Mouse (Mus musculus): ENCODE results near the gene Sema4a. TPM values are rescaled to one million over a fixed set of nuclear protein-coding genes. Genes with fewer than 3 reads are reported as not detected.

Gene Sema4a
- polyA plus RNA-seq, 1 experiment from 2014 or later: 27.9 TPM

DNA sequence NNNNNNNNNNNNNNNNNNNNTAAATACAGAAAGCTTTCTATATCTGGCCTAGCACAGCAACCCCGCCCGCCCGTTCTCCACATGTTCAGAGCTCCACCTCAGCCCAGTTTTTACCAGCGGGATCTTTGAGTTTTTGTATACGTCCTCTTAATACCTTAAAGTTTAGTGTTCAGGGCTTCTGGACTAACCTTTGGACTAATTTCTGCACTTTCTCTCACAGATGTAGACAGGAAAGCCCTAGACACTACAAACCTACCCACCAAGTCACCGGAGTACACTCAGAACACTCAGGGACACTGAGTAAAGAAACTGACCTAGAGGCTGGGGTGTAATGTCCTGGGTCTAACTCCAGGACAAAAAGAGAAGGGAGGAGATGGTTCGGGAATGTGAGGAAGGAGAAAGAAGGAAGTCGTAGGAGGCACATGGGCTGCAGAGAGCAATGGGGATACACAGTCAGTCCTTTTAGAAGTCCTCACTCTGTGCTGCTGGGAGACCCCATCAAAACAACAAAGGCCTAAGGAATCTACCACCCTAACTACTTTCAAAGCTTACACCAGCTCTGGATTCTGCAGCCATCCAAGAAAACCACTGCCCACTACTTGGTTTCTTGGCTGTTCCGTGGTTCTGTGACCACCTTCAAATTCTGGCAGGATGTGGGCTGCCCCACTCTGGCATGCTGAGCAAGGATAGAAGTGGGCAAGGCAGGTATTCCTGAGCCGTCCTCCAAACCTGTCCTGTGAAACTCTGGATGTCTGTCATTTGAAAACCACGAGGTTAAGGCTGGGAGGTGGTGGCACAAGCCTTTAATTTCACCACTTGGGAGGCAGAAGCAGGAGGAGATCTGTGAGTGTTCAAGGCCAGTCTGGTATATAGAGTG is 33.0 kb upstream of the Sema4a start:
- 36% methylated on average over 11 of the region's 11 CpGs for WGBS
- DNase-seq (ENCODE audit: low spot score): no peak
- Histone ChIP-seq H3K27me3 (ENCODE audit: control insufficient read depth, insufficient read depth, low read length) (no peaks in the 10 kb centered on the region), H3K9ac (ENCODE audit: low read length) (peak overlapping the region; percentile 63), H3K4me1 (replicated peaks; ENCODE audit: control insufficient read depth, insufficient read depth) (peaks cover 35% of the 10 kb centered on the region), H3K27ac (replicated peaks) (peak overlapping the region; percentile 99), H3K4me3 (ENCODE audit: low read depth, low read length) (no peak overlapping the region), H3K36me3 (ENCODE audit: control insufficient read depth, insufficient read depth, low read length) (peaks cover 3% of the 10 kb centered on the region; the same call in 1 of the 2 replicates), H3K9me3 (ENCODE audit: control insufficient read depth, low read length) (no peaks in the 10 kb centered on the region), H3K4me2 (replicated peaks; ENCODE audit: low read depth) (peak overlapping the region; percentile 86)
- TF ChIP-seq CTCF (IDR thresholded peaks at IDR 0.05; ENCODE audit: low read depth): no peak
- TF ChIP-seq EP300 (optimal IDR thresholded peaks at IDR 0.05): no peak
- no peak for ATAC-seq (ENCODE audit: low FRiP score, low TSS enrichment)

DNA sequence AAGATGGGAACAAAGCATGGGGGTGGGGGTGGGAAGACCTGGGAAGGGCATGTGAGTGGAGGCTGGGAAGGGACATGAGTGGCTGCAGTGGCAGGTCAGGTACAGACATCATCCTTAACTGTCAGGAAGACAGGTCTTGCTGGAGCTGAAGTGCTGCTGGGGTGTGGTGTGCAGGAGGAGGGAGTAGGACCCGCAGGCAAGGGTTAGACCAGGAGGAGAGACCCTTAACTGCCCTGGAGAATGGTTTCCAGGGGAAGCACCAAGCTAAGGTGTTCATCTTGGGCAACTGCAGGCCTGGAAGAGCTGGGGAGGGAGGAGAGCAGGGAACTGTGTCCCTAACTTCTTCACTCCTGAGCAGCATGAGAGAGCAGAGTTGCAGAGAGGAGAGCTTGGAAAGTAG is 26.4 kb upstream of the Sema4a start:
- TF ChIP-seq EP300 (optimal IDR thresholded peaks at IDR 0.05): no peak
- Histone ChIP-seq H3K36me3 (ENCODE audit: control insufficient read depth, insufficient read depth, low read length) (peaks cover 40% of the 10 kb centered on the region), H3K27me3 (ENCODE audit: control insufficient read depth, insufficient read depth, low read length) (no peaks in the 10 kb centered on the region), H3K4me3 (ENCODE audit: low read depth, low read length) (no peak overlapping the region), H3K9ac (ENCODE audit: low read length) (no peak overlapping the region), H3K27ac (replicated peaks) (no peak overlapping the region), H3K4me2 (replicated peaks; ENCODE audit: low read depth) (no peak overlapping the region), H3K4me1 (replicated peaks; ENCODE audit: control insufficient read depth, insufficient read depth) (peaks cover 19% of the 10 kb centered on the region), H3K9me3 (ENCODE audit: control insufficient read depth, low read length) (no peaks in the 10 kb centered on the region)
- DNase-seq (ENCODE audit: low spot score): no peak
- no peak for ATAC-seq (ENCODE audit: low FRiP score, low TSS enrichment)
- WGBS: 50% methylated on average over 1 of the region's 1 CpGs

DNA sequence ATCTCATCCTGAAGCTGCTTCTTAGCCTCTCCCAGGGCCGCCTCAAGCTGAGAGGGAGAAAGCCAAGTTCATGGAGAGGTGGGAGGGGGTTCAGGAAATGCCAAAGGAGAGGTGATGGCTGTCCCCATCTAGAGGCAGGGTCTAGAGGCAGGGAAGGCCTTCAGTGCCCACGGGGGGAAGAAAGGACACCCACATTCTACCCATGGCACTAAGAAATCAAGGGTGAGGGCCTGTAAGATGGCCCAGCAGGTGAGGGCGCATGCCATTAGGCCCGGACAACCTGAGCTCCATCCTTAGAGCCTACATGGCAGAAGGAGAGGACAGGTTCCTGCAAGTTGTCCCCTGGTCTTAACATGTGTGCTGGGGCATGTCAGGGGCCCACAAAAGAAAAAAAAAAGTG is 25.9 kb upstream of the Sema4a start:
- Histone ChIP-seq H3K9ac (ENCODE audit: low read length) (no peak overlapping the region), H3K27me3 (ENCODE audit: control insufficient read depth, insufficient read depth, low read length) (no peaks in the 10 kb centered on the region), H3K4me2 (replicated peaks; ENCODE audit: low read depth) (no peak overlapping the region), H3K4me1 (replicated peaks; ENCODE audit: control insufficient read depth, insufficient read depth) (peaks cover 19% of the 10 kb centered on the region), H3K27ac (replicated peaks) (no peak overlapping the region), H3K4me3 (ENCODE audit: low read depth, low read length) (no peak overlapping the region), H3K36me3 (ENCODE audit: control insufficient read depth, insufficient read depth, low read length) (peaks cover 45% of the 10 kb centered on the region), H3K9me3 (ENCODE audit: control insufficient read depth, low read length) (no peaks in the 10 kb centered on the region)
- ATAC-seq (ENCODE audit: low FRiP score, low TSS enrichment) (no peak), DNase-seq (ENCODE audit: low spot score) (no peak)
- TF ChIP-seq EP300 (optimal IDR thresholded peaks at IDR 0.05) (no peak), CTCF (IDR thresholded peaks at IDR 0.05; ENCODE audit: low read depth) (no peak)
- WGBS: 81% methylated on average over 4 of the region's 4 CpGs

DNA sequence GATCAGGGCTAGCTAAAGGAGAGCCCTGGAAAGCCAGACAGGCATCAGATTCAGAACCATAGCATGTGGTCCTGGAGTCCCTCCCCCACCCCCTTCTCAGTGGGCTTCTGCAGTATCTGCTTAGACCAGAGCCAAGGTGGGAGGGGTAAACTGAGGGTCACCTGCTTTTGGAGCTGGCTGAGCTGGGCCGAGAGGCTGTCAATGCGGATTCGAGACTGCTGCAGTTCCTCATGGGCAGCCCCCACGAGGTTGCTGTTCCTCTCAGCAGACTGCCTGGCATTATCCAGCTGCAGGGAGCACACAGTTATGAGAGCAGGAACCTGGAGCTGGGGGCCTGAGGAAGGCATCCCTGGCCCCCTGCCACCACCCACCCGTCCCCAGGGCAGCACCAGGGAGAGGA is 25.1 kb upstream of the Sema4a start:
- TF ChIP-seq CTCF (IDR thresholded peaks at IDR 0.05; ENCODE audit: low read depth) (no peak), EP300 (optimal IDR thresholded peaks at IDR 0.05) (no peak)
- ATAC-seq (ENCODE audit: low FRiP score, low TSS enrichment): no peak
- DNase-seq (ENCODE audit: low spot score): no peak
- Histone ChIP-seq H3K4me2 (replicated peaks; ENCODE audit: low read depth) (no peak overlapping the region), H3K9me3 (ENCODE audit: control insufficient read depth, low read length) (no peaks in the 10 kb centered on the region), H3K4me3 (ENCODE audit: low read depth, low read length) (no peak overlapping the region), H3K9ac (ENCODE audit: low read length) (no peak overlapping the region), H3K27me3 (ENCODE audit: control insufficient read depth, insufficient read depth, low read length) (no peaks in the 10 kb centered on the region), H3K36me3 (ENCODE audit: control insufficient read depth, insufficient read depth, low read length) (peaks cover 51% of the 10 kb centered on the region), H3K27ac (replicated peaks) (no peak overlapping the region), H3K4me1 (replicated peaks; ENCODE audit: control insufficient read depth, insufficient read depth) (peaks cover 16% of the 10 kb centered on the region)
- WGBS: 76% methylated on average over 5 of the region's 5 CpGs

DNA sequence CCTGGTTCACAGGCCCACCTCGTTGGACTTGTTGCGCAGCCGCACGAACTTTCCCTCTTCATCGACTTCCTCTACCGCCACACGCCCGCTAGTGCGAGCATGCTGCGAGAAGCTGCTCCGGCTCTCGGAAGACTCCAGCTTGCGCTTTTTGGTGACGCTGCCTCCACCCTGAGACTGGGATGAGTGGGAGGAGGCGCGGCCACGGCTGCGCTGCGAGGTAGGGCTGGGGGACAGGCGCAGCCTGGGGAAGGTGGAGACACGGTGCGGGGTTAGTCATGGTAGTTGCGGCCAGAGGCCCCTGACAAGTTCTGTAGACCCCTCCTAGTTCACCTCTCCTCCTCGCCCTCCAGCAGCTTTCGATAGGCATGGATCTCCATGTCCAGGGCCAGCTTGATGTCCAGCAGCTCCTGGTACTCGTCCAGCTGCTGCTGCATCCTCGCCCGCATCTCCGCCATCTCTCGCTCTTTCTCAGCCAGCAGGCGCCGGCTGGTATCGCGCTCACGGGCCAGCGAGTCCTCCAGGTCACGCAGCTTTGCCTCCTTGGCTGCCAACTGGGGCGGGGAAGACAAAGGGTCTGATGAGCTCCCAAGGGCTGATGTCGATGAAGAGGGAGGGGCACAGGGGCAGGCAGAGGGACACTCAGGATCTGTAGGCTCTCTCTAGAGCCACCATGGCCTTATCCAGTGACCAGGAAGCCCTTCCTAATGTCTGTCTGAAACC is 23.8 kb upstream of the Sema4a start:
- Histone ChIP-seq H3K27me3 (ENCODE audit: control insufficient read depth, insufficient read depth, low read length) (no peaks in the 10 kb centered on the region), H3K9ac (ENCODE audit: low read length) (no peak overlapping the region), H3K4me1 (replicated peaks; ENCODE audit: control insufficient read depth, insufficient read depth) (peaks cover 9% of the 10 kb centered on the region), H3K9me3 (ENCODE audit: control insufficient read depth, low read length) (no peaks in the 10 kb centered on the region), H3K4me2 (replicated peaks; ENCODE audit: low read depth) (no peak overlapping the region), H3K36me3 (ENCODE audit: control insufficient read depth, insufficient read depth, low read length) (peaks cover 51% of the 10 kb centered on the region), H3K27ac (replicated peaks) (no peak overlapping the region), H3K4me3 (ENCODE audit: low read depth, low read length) (no peak overlapping the region)
- 56% methylated on average over 38 of the region's 39 CpGs for WGBS
- DNase-seq (ENCODE audit: low spot score) (no peak), ATAC-seq (ENCODE audit: low FRiP score, low TSS enrichment) (no peak)
- TF ChIP-seq CTCF (IDR thresholded peaks at IDR 0.05; ENCODE audit: low read depth) (no peak), EP300 (optimal IDR thresholded peaks at IDR 0.05) (no peak)

DNA sequence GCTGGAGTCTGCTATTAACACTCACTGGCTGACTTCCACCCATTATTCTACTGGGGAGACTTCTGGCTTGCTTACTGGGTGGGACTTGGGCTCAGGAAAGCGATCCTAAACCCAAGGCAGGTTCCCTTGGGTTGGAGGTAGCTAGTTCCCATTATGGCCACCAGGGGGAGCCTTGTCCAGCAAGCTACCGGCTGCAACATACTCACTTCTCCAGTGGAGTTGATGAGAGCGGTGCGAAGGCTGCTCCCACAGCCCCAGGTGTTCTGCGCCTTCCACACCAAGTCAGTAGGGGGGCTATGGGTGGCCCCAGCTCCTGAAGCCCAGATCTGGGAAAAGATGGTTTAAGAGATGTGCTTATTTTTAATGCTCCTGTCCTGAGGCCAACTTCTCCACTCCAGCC is 22.6 kb upstream of the Sema4a start:
- Histone ChIP-seq H3K4me2 (replicated peaks; ENCODE audit: low read depth) (no peak overlapping the region), H3K9ac (ENCODE audit: low read length) (no peak overlapping the region)
- WGBS: 17% methylated on average over 5 of the region's 5 CpGs

More for the DNA sequence above, 22.6 kb upstream of the Sema4a start:
- ATAC-seq (ENCODE audit: low FRiP score, low TSS enrichment) (peak; percentile 45), DNase-seq (ENCODE audit: low spot score) (peak; percentile 79)
- TF ChIP-seq EP300 (optimal IDR thresholded peaks at IDR 0.05) (no peak), CTCF (IDR thresholded peaks at IDR 0.05; ENCODE audit: low read depth) (peak; percentile 94)
- H3K27me3 ChIP-seq (ENCODE audit: control insufficient read depth, insufficient read depth, low read length): no peaks in the 10 kb centered on the region
- H3K9me3 ChIP-seq (ENCODE audit: control insufficient read depth, low read length): no peaks in the 10 kb centered on the region
- H3K36me3 ChIP-seq (ENCODE audit: control insufficient read depth, insufficient read depth, low read length): peaks cover 51% of the 10 kb centered on the region
- H3K4me3 ChIP-seq (ENCODE audit: low read depth, low read length): no peak overlapping the region
- 0 out of 2 replicates have a peak, but pooled peaks cover 1% of the 10 kb centered on the region for H3K4me1 ChIP-seq (replicated peaks; ENCODE audit: control insufficient read depth, insufficient read depth)
- H3K27ac ChIP-seq (replicated peaks): no peak overlapping the region
